Mouse (Mus musculus): ENCODE measurements around the gene Pcolce. TPM values are rescaled to one million over a fixed set of nuclear protein-coding genes. Genes with fewer than 3 reads are reported as not detected.

Gene Pcolce
- total and polyA plus RNA-seq, 3 experiments: 0.23 to 0.77 TPM; not detected in 1

- TF ChIP-seq UBTF (IDR thresholded peaks at IDR 0.05; ENCODE audit: borderline replicate concordance, insufficient read depth, low read depth, low read length) (no peak), ZC3H11A (IDR thresholded peaks at IDR 0.05; ENCODE audit: low read depth, low read length) (no peak), SIN3A (IDR thresholded peaks at IDR 0.05; ENCODE audit: low read length) (no peak)
Observed at GRCm38 (mm10) chr5:137582702-137583101, 30.9 kb downstream of the Pcolce start (continued).

- DNase-seq (ENCODE audit: low read depth, low spot score): no peak
- TF ChIP-seq SMC3 (IDR thresholded peaks at IDR 0.05; ENCODE audit: low read depth, low read length): no peak
- no peak for TF ChIP-seq MEF2A (IDR thresholded peaks at IDR 0.05; ENCODE audit: extremely low read depth, insufficient replicate concordance, low read depth, low read length, poor library complexity, severe bottlenecking)
- no peak for TF ChIP-seq CHD2 (IDR thresholded peaks at IDR 0.05; ENCODE audit: low read length)
- no peak for TF ChIP-seq ZMIZ1 (IDR thresholded peaks at IDR 0.05; ENCODE audit: low read depth, low read length)
- no peak for TF ChIP-seq HCFC1 (IDR thresholded peaks at IDR 0.05; ENCODE audit: low read depth, low read length)
- no peak for TF ChIP-seq ZC3H11A (IDR thresholded peaks at IDR 0.05; ENCODE audit: low read depth, low read length)
- no peak for TF ChIP-seq NELFE (IDR thresholded peaks at IDR 0.05; ENCODE audit: low read depth, low read length)
- no peak for TF ChIP-seq RCOR1 (IDR thresholded peaks at IDR 0.05; ENCODE audit: low read depth, low read length)
- no peak for TF ChIP-seq CTCF (IDR thresholded peaks at IDR 0.05 in 2 of 3, conservative IDR thresholded peaks at IDR 0.05 in 1 of 3; ENCODE audit: control insufficient read depth in 1 of 3, insufficient read depth in 1 of 3, low read depth in 2 of 3, low read length in 3 of 3, poor library complexity in 1 of 3, severe bottlenecking in 1 of 3)
- no peak for TF ChIP-seq MAZ (IDR thresholded peaks at IDR 0.05; ENCODE audit: low read depth, low read length)
- TF ChIP-seq MXI1 (IDR thresholded peaks at IDR 0.05; ENCODE audit: low read depth, low read length): no peak
- H3K9ac ChIP-seq (ENCODE audit: control insufficient read depth, low read depth, low read length, poor library complexity, severe bottlenecking): no peak overlapping the region
- H3K27ac ChIP-seq (ENCODE audit: control insufficient read depth, low read depth, low read length): no peak overlapping the region
- no peaks in the 10 kb centered on the region; a peak in 1 of 4 replicates for H3K4me1 ChIP-seq (ENCODE audit: control insufficient read depth in 1 of 2, insufficient read depth in 2 of 2, low read length in 2 of 2)
- no peaks in the 10 kb centered on the region for H3K79me2 ChIP-seq (ENCODE audit: control insufficient read depth, insufficient read depth, low read length, poor library complexity)
- H3K9me3 ChIP-seq (replicated peaks; ENCODE audit: insufficient read depth, low read length): no peaks in the 10 kb centered on the region
- H3K4me3 ChIP-seq (ENCODE audit: control insufficient read depth in 1 of 2, insufficient read depth in 1 of 2, low read depth in 2 of 2, low read length in 2 of 2): no peak overlapping the region
- H3K27me3 ChIP-seq (ENCODE audit: control insufficient read depth in 1 of 2, insufficient read depth in 2 of 2, low read length in 2 of 2): no peaks in the 10 kb centered on the region
- H3K36me3 ChIP-seq (ENCODE audit: control insufficient read depth in 1 of 2, insufficient read depth in 2 of 2, low read length in 2 of 2): peaks cover 4 to 11% of the 10 kb centered on the region in 2 experiments; a peak in 2 of 4 replicates
Observed at GRCm38 (mm10) chr5:137580246-137580645, 33.3 kb downstream of the Pcolce start.

- Histone ChIP-seq H3K9me3 (replicated peaks; ENCODE audit: insufficient read depth, low read length) (no peaks in the 10 kb centered on the region), H3K4me1 (ENCODE audit: control insufficient read depth in 1 of 2, insufficient read depth in 2 of 2, low read length in 2 of 2) (peaks cover 0 to 16% of the 10 kb centered on the region in 2 experiments; a peak in 2 of 4 replicates), H3K27ac (ENCODE audit: control insufficient read depth, low read depth, low read length) (no peak overlapping the region), H3K9ac (ENCODE audit: control insufficient read depth, low read depth, low read length, poor library complexity, severe bottlenecking) (no peak overlapping the region), H3K27me3 (ENCODE audit: control insufficient read depth in 1 of 2, insufficient read depth in 2 of 2, low read length in 2 of 2) (no peaks in the 10 kb centered on the region), H3K79me2 (ENCODE audit: control insufficient read depth, insufficient read depth, low read length, poor library complexity) (peaks cover 27% of the 10 kb centered on the region), H3K4me3 (ENCODE audit: control insufficient read depth in 1 of 2, insufficient read depth in 1 of 2, low read depth in 2 of 2, low read length in 2 of 2) (no peak overlapping the region), H3K36me3 (ENCODE audit: control insufficient read depth in 1 of 2, insufficient read depth in 2 of 2, low read length in 2 of 2) (peaks cover 11% of the 10 kb centered on the region in 2 experiments)
- no peak for DNase-seq (ENCODE audit: low read depth, low spot score)
- TF ChIP-seq TAL1 (IDR thresholded peaks at IDR 0.05; ENCODE audit: low read length) (no peak), ETS1 (IDR thresholded peaks at IDR 0.05; ENCODE audit: low read depth, low read length) (no peak), SIN3A (IDR thresholded peaks at IDR 0.05; ENCODE audit: low read length) (no peak), USF2 (IDR thresholded peaks at IDR 0.05; ENCODE audit: borderline replicate concordance in 1 of 2, insufficient read depth in 1 of 2, low read depth in 1 of 2, low read length in 2 of 2) (no peak)
Observed at GRCm38 (mm10) chr5:137574470-137574901, 39.1 kb downstream of the Pcolce start.

All from MEL (cell line).